Mouse (Mus musculus): ENCODE measurements around the gene Cbs.

Gene Cbs

GRCm38 (mm10) chr17:31588726-31589125 lies 48.3 kb downstream of the Cbs start:
- no peak for DNase-seq (ENCODE audit: low spot score)

GRCm38 (mm10) chr17:31588115-31588514 lies 48.9 kb downstream of the Cbs start:
- DNase-seq (ENCODE audit: low spot score) = no peak

GRCm38 (mm10) chr17:31583781-31584180 lies 53.3 kb downstream of the Cbs start:
- no peak for DNase-seq (ENCODE audit: low spot score)

GRCm38 (mm10) chr17:31583185-31583584 lies 53.9 kb downstream of the Cbs start:
- no peak for DNase-seq (ENCODE audit: low spot score)

- DNase-seq (ENCODE audit: low spot score) = no peak
Observed at GRCm38 (mm10) chr17:31580344-31580743, 56.7 kb downstream of the Cbs start.

GRCm38 (mm10) chr17:31576394-31577175 lies 60.5 kb downstream of the Cbs start:
- DNase-seq (ENCODE audit: low spot score) = no peak

- no peak for DNase-seq (ENCODE audit: low spot score)
Observed at GRCm38 (mm10) chr17:31574662-31575061, 62.4 kb downstream of the Cbs start.

- DNase-seq (ENCODE audit: low spot score) = no peak
Observed at GRCm38 (mm10) chr17:31571689-31572088, 65.3 kb downstream of the Cbs start.

GRCm38 (mm10) chr17:31570321-31570925 lies 66.6 kb downstream of the Cbs start:
- DNase-seq (ENCODE audit: low spot score) = no peak

- no peak for DNase-seq (ENCODE audit: low spot score)
Observed at GRCm38 (mm10) chr17:31569756-31570155, 67.3 kb downstream of the Cbs start.

- DNase-seq (ENCODE audit: low spot score) = no peak
Observed at GRCm38 (mm10) chr17:31566276-31566675, 70.8 kb downstream of the Cbs start.

- peak; percentile 83 for DNase-seq (ENCODE audit: low spot score)
Observed at GRCm38 (mm10) chr17:31565141-31566056, 71.6 kb downstream of the Cbs start.

- DNase-seq (ENCODE audit: low spot score) = no peak
Observed at GRCm38 (mm10) chr17:31564858-31565140, 72.2 kb downstream of the Cbs start.

GRCm38 (mm10) chr17:31564015-31564857 lies 72.8 kb downstream of the Cbs start, which contains the start of gene Pknox1:
Gene Pknox1, plus strand, starts transcription at chr17:31564734.
- peak; percentile 99 for DNase-seq (ENCODE audit: low spot score)

GRCm38 (mm10) chr17:31563632-31564014 lies 73.4 kb downstream of the Cbs start:
- peak; percentile 45 for DNase-seq (ENCODE audit: low spot score)

- DNase-seq (ENCODE audit: low spot score) = no peak
Observed at GRCm38 (mm10) chr17:31559021-31559789, 77.8 kb downstream of the Cbs start.

All from testis, postnatal 14 days (tissue).